Mouse (Mus musculus) CD4-positive, CD25-positive, alpha-beta regulatory T cell, adult 9 weeks (primary cell): ENCODE results near the gene Ndufaf8. TPM values are rescaled to one million over a fixed set of nuclear protein-coding genes. Genes with fewer than 3 reads are reported as not detected.

ENCODE experiments used
- polyA plus RNA-seq: library from polyadenylated mRNA; unstranded; fragments of 100-300 nt; shearing (Covaris generic); gene quantifications from one replicate; pipeline ENCODE4 v1.2.1, GENCODE M21; 2017

Ndufaf8 gene
- 108 TPM for polyA plus RNA-seq

DNA sequence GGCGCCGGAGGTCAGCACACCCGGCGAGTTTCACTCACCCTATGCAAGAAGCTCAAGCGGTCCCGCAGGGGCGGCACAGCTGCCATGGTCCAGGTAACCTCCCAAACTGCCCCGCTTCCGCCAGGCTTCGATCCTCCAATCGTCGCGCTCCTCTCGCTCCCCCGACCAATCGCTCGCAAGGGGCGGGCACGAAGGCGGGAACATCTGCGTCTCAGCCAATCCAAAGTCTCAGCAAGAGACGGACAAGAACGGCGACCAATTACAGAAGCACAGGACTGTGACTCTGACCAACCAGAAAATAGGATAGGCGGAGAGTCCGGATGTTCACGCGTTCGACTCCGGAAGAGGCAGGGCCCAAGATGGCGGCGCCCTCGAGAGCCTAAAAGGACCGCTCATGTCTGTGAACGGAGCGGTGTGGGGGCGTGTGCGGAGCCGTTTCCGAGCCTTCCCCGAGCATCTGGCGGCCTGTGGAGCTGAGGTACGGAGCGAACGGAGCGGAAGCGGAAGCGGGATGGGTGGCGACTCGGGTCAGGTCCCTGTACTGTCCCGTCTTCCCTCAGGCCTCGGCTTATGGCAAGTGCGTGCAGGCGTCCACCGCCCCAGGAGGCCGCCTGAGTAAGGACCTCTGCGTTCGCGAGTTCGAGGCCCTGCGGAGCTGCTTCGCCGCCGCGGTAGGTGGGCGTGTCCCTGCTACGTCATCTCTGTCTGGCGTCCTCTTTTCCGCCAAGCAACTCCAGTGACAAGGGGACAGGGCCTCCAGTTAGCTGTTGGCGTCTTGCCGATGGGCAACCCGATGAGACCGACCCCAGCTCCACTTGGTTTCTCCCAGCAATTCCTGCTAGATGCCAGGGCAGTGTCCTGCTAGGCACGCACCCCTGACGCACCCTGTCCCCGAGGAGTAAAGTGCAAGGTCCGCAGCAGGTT is at the start of gene Ndufaf8, which contains the start of gene Tepsin:
Gene Ndufaf8, plus strand, starts transcription at position 341 of the 924 bp plus-strand sequence.
Gene Tepsin, minus strand, starts transcription at position 144 of the 924 bp plus-strand sequence.

GRCm38 (mm10) chr11:120086702-120087152 is 12.0 kb upstream of the Ndufaf8 start, which contains the start of gene Cep131:
Gene Cep131 (minus strand): TSS chr11:120086827.

Other genes with a start within 250 kb of the Ndufaf8 start
- gene Chmp6, start 185.5 kb upstream of the Ndufaf8 start, polyA plus RNA-seq = 50.4 TPM
- 16.9 TPM for gene Baiap2, start 156.2 kb upstream of the Ndufaf8 start, polyA plus RNA-seq
- not detected for gene Aatk, start 51.8 kb upstream of the Ndufaf8 start, polyA plus RNA-seq
- gene Cep131, start 12.1 kb upstream of the Ndufaf8 start, polyA plus RNA-seq = 2.0 TPM
- gene Tepsin, start 197 bp upstream of the Ndufaf8 start, polyA plus RNA-seq = 39.7 TPM
- gene Slc38a10, start 52.4 kb downstream of the Ndufaf8 start, polyA plus RNA-seq = 151 TPM
- not detected for gene Bahcc1, start 134.0 kb downstream of the Ndufaf8 start, polyA plus RNA-seq
- 2,599 TPM for gene Actg1, start 249.6 kb downstream of the Ndufaf8 start, polyA plus RNA-seq